Mouse (Mus musculus) C2C12 (cell line): ENCODE measurements around the gene Camta2.

ENCODE experiments used
- CEBPB ChIP-seq: IDR thresholded peaks from one replicate; pipeline ENCODE4 v1.6.1; 2011; ENCODE audit warnings: low read depth, mild to moderate bottlenecking, control low read depth, moderate library complexity
- CTCF ChIP-seq: IDR thresholded peaks from one replicate; pipeline ENCODE4 v1.5.1; 2011; ENCODE audit not compliant: control insufficient read depth, insufficient read depth, insufficient read length
- FOSL1 ChIP-seq: IDR thresholded peaks from one replicate; pipeline ENCODE4 v1.8.0; 2011; ENCODE audit warnings: mild to moderate bottlenecking, low read length; ENCODE audit not compliant: poor library complexity, insufficient read depth, severe bottlenecking
- MAX ChIP-seq: IDR thresholded peaks from one replicate; pipeline ENCODE4 v1.6.1; 2011; ENCODE audit warnings: mild to moderate bottlenecking, control low read depth
- MYOD1 ChIP-seq: IDR thresholded peaks from one replicate; pipeline ENCODE4 v1.6.1; 2011; ENCODE audit warnings: low read depth; ENCODE audit not compliant: control insufficient read depth, insufficient read length

DNA sequence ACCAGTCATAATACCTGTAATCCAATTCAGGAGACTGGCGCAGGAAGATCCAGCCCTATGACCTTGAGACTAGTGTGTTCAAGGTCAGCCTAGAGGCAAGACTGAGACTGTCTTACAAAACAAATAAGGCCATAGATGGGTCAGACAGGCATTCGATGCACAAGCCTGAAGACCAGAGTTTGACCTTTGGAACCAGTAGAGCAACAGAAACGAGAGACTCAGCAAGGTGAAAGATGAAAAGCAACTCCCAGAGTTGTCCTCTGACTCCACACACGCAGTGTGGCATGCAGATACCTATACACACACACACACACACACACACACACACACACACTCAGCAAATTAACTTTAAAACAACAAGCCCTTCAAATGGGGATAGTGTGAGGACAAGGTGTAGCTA is 61.0 kb downstream of the Camta2 start:
- TF ChIP-seq CTCF: no peak
- no peak for TF ChIP-seq MYOD1
- TF ChIP-seq FOSL1: no peak
- TF ChIP-seq MAX: no peak
- TF ChIP-seq CEBPB: no peak
